Mouse (Mus musculus): Measurements from ENCODE around the gene Bri3bp. TPM values are rescaled to one million over a fixed set of nuclear protein-coding genes. Genes with fewer than 3 reads are reported as not detected.

Gene Bri3bp
- polyA plus RNA-seq, 1 experiment from 2014 or later, result 45.5 TPM

DNA sequence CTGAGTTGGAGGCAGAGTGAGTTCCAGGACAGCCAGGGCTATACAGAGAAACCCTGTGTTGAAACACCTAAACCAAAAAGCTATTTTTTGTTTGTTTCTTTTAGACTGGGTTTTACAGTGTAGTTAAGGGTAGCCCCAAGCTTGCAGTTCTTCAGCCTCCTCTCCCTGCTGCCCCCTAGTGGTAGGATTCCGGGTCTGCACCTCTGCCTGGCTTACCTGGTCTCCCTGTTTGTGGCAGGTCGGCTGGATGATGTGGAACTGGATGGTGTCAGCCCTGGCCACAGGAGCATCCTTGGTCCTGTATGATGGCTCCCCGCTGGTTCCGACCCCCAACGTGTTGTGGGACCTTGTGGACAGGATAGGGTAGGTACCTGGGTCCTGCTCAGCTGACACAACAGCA, 68.2 kb downstream of the Bri3bp start:
- Histone ChIP-seq H3K9ac (no peak overlapping the region), H3K27ac (no peak overlapping the region), H3K4me2 (no peak overlapping the region), H3K9me3 (no peaks in the 10 kb centered on the region), H3K27me3 (replicated peaks) (no peaks in the 10 kb centered on the region), H3K4me3 (replicated peaks) (no peak overlapping the region), H3K4me1 (no peaks in the 10 kb centered on the region), H3K36me3 (peaks cover 45% of the 10 kb centered on the region)
- no peak for ATAC-seq (ENCODE audit: insufficient read depth, low FRiP score, low read depth)
- 48% methylated on average over 5 of the region's 5 CpGs for WGBS

Small RNA genes lying within 50 kb of the gene (microRNA-seq; reads per million reads assigned to microRNA genes)
- gene Gm27551, result not detected

Other genes with a start within 250 kb of the Bri3bp start
- gene Scarb1, start 100.5 kb upstream of the Bri3bp start, polyA plus RNA-seq (2015; fragmentation: Nextera tagmentation; extraction: Ambion mirVana), result 61.9 and 67.9 TPM in 2 replicates
- 0.21 and 0.67 TPM in 2 replicates for gene Gm10382, start 52.2 kb upstream of the Bri3bp start, polyA plus RNA-seq (2015; fragmentation: Nextera tagmentation; extraction: Ambion mirVana)
- gene Ubc, start 51.4 kb upstream of the Bri3bp start, polyA plus RNA-seq (2015; fragmentation: Nextera tagmentation; extraction: Ambion mirVana), result 893 and 1,069 TPM in 2 replicates
- gene Dhx37, start 7.4 kb upstream of the Bri3bp start, polyA plus RNA-seq (2015; fragmentation: Nextera tagmentation; extraction: Ambion mirVana), result 10.8 and 11.5 TPM in 2 replicates
- gene Aacs, start 34.2 kb downstream of the Bri3bp start, polyA plus RNA-seq (2015; fragmentation: Nextera tagmentation; extraction: Ambion mirVana), result 58.8 and 61.4 TPM in 2 replicates
- 0.34 and 0.62 TPM in 2 replicates for gene Tmem132b, start 90.2 kb downstream of the Bri3bp start, polyA plus RNA-seq (2015; fragmentation: Nextera tagmentation; extraction: Ambion mirVana)